Mouse (Mus musculus) hindbrain, embryonic 13.5 days (tissue): ENCODE results near the gene Ccl4. TPM values are rescaled to one million over a fixed set of nuclear protein-coding genes. Genes with fewer than 3 reads are reported as not detected.

ENCODE experiments used
- ATAC-seq: fragments of 200-750 bp; cut with Nextera tagmentation; 2 replicates; pipeline ENCODE4 v1.8.0; 2017; ENCODE audit warnings: moderate TSS enrichment; ENCODE audit not compliant: low FRiP score
- H3K27ac ChIP-seq: fragments of 300-500 bp; sonication (generic); 2 replicates; pipeline ENCODE4 v1.5.1; 2015; ENCODE audit warnings: inconsistent platforms, mild to moderate bottlenecking, moderate library complexity
- H3K27me3 ChIP-seq: fragments of 300-500 bp; sonication (generic); 2 replicates; pipeline ENCODE4 v1.6.1; 2015; ENCODE audit warnings: mild to moderate bottlenecking, inconsistent platforms
- H3K36me3 ChIP-seq: fragments of 300-500 bp; sonication (generic); 2 replicates; pipeline ENCODE4 v1.6.1; 2015; ENCODE audit warnings: mild to moderate bottlenecking, inconsistent platforms
- H3K4me1 ChIP-seq: fragments of 300-500 bp; sonication (generic); replicated peaks from 2 replicates; pipeline ENCODE4 v1.6.1; 2015; ENCODE audit warnings: inconsistent platforms
- H3K4me2 ChIP-seq: fragments of 300-500 bp; sonication (generic); 2 replicates; pipeline ENCODE4 v1.6.1; 2015; ENCODE audit warnings: inconsistent platforms, mild to moderate bottlenecking, moderate library complexity
- H3K4me3 ChIP-seq: fragments of 300-500 bp; sonication (generic); 2 replicates; pipeline ENCODE4 v1.5.1; 2015; ENCODE audit warnings: mild to moderate bottlenecking, inconsistent platforms
- H3K9ac ChIP-seq: fragments of 300-500 bp; sonication (generic); 2 replicates; pipeline ENCODE4 v1.6.1; 2015; ENCODE audit warnings: mild to moderate bottlenecking, inconsistent platforms
- H3K9me3 ChIP-seq: fragments of 300-500 bp; sonication (generic); 2 replicates; pipeline ENCODE4 v1.6.1; 2016; ENCODE audit warnings: inconsistent platforms
- WGBS: fragments of 180-500 bp; shearing (Covaris S2); methylation state at CpG from one replicate; pipeline ENCODE4 v1.1.7; 2015; 5-methylcytosine and 5-hydroxymethylcytosine counted together
- polyA plus RNA-seq: library from polyadenylated mRNA; unstranded; fragments of >200 nt; fragmentation: Nextera tagmentation; extraction: Ambion mirVana; gene quantifications from 2 replicates; pipeline ENCODE4 v1.2.1, GENCODE M21; 2015

Gene Ccl4
- polyA plus RNA-seq, 1 experiment from 2014 or later: 0.71 TPM

DNA sequence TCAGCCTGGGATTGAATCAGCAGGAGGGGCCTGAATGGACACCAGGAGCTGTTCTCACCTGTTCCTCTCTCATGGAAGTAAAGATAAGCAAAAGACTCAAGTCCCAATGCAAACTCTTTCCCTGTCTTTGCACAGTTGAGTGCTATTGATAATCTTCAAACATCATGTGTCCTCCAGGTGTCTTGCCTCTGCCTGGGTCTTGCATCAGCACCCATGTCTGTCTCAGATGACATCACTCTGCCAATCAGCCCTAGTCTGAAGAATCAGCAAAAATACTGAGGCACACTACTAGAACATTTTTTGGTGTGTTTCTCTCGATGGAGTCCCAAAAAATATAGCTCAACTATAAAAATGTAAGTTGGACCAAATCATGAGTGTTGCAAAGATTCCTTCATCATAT lies 29.6 kb downstream of the Ccl4 start:
- Histone ChIP-seq H3K27me3 (no peaks in the 10 kb centered on the region), H3K4me1 (no peaks in the 10 kb centered on the region), H3K9ac (no peak overlapping the region), H3K4me3 (no peak overlapping the region), H3K9me3 (no peaks in the 10 kb centered on the region), H3K4me2 (no peak overlapping the region), H3K36me3 (no peaks in the 10 kb centered on the region), H3K27ac (no peak overlapping the region)
- whole genome bisulfite sequencing: 77% methylated on average over 1 of the region's 1 CpGs
- no peak for ATAC-seq

DNA sequence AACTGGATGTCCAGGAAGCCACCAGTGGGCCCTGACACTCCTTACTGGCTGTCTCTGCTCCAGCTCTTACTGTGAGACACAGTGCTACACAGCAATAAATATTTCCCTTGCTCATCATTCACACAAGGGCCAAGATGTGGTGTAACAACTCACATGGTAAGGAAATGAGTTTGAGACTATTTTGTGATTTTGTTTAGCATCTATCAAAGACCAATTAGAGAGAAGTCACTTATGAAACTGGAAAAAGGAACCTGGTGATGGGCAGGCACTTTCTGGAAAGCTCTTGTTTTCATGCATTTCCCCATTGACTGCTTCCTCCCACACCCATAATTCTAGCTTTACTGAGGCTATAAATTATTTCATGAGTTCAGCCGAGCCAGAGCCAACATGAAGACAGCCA lies 41.3 kb downstream of the Ccl4 start, which contains the start of gene Wfdc17:
Wfdc17 (plus strand) TSS at position 287 of the 400 bp plus-strand sequence.
- Histone ChIP-seq H3K9me3 (no peaks in the 10 kb centered on the region), H3K27me3 (no peaks in the 10 kb centered on the region), H3K36me3 (no peaks in the 10 kb centered on the region), H3K4me3 (no peak within 1 kb of the TSS), H3K27ac (no peak within 1 kb of the TSS), H3K4me1 (no peaks in the 10 kb centered on the region), H3K9ac (no peak within 1 kb of the TSS), H3K4me2 (no peak within 1 kb of the TSS)
- no peak for ATAC-seq
- WGBS: 69% methylated on average over 1 of the region's 1 CpGs

DNA sequence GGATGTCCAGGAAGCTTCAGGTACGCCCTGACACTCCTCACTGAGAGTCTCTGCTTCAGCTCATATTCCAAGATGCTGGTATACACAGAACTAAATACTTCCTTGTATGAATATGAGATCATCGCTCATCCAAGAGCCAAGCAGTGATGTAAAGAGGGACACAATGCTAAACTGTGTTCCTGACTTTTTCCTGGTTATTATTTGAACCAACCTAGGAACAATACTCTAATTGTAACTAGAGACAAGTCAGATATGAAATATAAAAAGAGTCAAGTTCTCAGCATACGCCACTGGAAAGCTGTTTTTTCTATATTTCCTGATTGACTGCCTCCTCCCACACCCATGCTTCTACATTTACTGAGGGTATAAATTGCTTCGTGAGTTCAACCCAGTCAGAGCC lies 46.3 kb downstream of the Ccl4 start, which contains the start of gene Wfdc18:
Wfdc18 (plus strand) TSS at position 301 of the 400 bp plus-strand sequence.
- no peaks in the 10 kb centered on the region for H3K9me3 ChIP-seq
- no peak within 1 kb of the TSS for H3K4me3 ChIP-seq
- no peaks in the 10 kb centered on the region for H3K4me1 ChIP-seq
- no peak within 1 kb of the TSS for H3K9ac ChIP-seq
- no peak for ATAC-seq
- H3K36me3 ChIP-seq: no peaks in the 10 kb centered on the region
- no peaks in the 10 kb centered on the region for H3K27me3 ChIP-seq
- 76% methylated on average over 4 of the region's 4 CpGs for WGBS
- H3K27ac ChIP-seq: no peak within 1 kb of the TSS
- H3K4me2 ChIP-seq: no peak within 1 kb of the TSS

DNA sequence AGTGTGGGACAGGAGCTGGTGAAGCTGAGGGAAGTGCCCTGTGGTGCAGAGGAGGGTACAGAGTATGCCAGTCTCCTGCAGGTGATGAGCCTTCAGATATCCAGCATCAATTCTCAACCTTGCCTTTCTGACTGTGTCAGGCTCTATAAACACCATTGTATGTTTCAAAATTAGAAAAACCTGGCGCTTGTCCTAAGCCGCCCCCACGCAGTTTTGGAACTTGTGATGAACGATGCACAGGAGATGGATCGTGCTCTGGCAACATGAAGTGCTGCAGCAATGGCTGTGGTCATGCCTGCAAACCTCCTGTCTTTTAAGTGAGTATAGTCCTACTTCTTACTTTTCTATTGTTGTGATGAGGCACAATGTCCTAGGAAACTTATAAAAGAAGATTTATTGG lies 47.3 kb downstream of the Ccl4 start:
- Histone ChIP-seq H3K27me3 (no peaks in the 10 kb centered on the region), H3K4me1 (no peaks in the 10 kb centered on the region), H3K36me3 (no peaks in the 10 kb centered on the region), H3K9ac (no peak overlapping the region), H3K27ac (no peak overlapping the region), H3K4me3 (no peak overlapping the region), H3K9me3 (no peaks in the 10 kb centered on the region), H3K4me2 (no peak overlapping the region)
- 91% methylated on average over 5 of the region's 5 CpGs for WGBS
- no peak for ATAC-seq

DNA sequence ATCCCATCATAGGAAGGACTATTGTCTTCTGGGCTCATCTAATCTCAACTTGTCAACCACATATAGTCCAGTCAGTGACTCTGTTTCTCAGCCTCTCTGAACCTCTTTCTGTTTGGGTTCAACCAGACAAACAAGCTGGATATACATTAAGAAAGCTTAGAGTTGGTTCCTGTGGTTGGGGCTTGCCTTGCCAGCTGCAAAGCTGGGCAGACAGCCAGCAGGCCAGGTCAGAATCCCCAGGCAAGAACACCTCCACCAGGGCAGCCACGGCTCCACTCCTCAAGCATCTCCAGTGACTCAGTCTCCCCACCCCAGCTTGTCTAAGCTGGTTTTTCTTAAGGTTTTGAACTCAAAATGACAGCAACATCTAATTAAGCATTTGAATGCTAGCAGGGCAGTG lies 50.3 kb downstream of the Ccl4 start:
- Histone ChIP-seq H3K36me3 (no peaks in the 10 kb centered on the region), H3K27me3 (no peaks in the 10 kb centered on the region), H3K4me1 (no peaks in the 10 kb centered on the region), H3K27ac (no peak overlapping the region), H3K4me2 (no peak overlapping the region), H3K9me3 (no peaks in the 10 kb centered on the region), H3K9ac (no peak overlapping the region), H3K4me3 (no peak overlapping the region)
- WGBS: 83% methylated on average over 1 of the region's 1 CpGs
- ATAC-seq: no peak

DNA sequence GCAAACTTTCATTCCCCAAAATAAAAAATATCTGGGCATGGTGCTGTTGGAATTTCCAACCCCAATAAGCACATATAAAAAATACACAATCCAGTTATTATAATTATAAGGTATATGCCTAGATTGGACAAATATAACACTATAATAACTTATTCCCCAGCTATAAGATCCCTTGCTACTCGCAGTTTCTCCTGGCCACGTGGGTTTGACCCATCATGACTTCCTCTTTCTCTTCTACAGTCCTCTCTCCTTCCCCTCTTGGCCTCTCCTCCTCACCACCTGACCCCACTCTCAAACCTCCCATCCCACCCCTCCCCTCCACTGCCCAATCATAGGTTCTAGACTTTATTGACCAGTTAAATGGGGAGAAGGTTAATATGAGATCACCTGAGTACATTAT lies 51.5 kb downstream of the Ccl4 start:
- Histone ChIP-seq H3K4me3 (no peak overlapping the region), H3K4me2 (no peak overlapping the region), H3K4me1 (no peaks in the 10 kb centered on the region), H3K9ac (no peak overlapping the region), H3K9me3 (no peaks in the 10 kb centered on the region), H3K27me3 (no peaks in the 10 kb centered on the region), H3K27ac (no peak overlapping the region), H3K36me3 (no peaks in the 10 kb centered on the region)
- WGBS: 81% methylated on average over 2 of the region's 2 CpGs
- no peak for ATAC-seq

Other genes with a start within 250 kb of the Ccl4 start
- 0.43 and 1.4 TPM in 2 replicates for gene Gas2l2, start 233.1 kb upstream of the Ccl4 start, polyA plus RNA-seq
- gene 1700020L24Rik, start 224.9 kb upstream of the Ccl4 start, polyA plus RNA-seq: 0.48 TPM in 1 of 2 replicates, not detected in the other
- gene Mmp28, start 199.5 kb upstream of the Ccl4 start, polyA plus RNA-seq: 3.5 and 3.8 TPM in 2 replicates
- 14.7 and 16.4 TPM in 2 replicates for gene Taf15, start 189.5 kb upstream of the Ccl4 start, polyA plus RNA-seq
- gene Heatr9, start 140.4 kb upstream of the Ccl4 start, polyA plus RNA-seq: not detected in 2 replicates
- not detected in 2 replicates for gene Ccl5, start 132.1 kb upstream of the Ccl4 start, polyA plus RNA-seq
- 1.9 and 4.1 TPM in 2 replicates for gene Ccl9, start 83.9 kb upstream of the Ccl4 start, polyA plus RNA-seq
- 2.3 and 2.7 TPM in 2 replicates for gene Ccl6, start 69.5 kb upstream of the Ccl4 start, polyA plus RNA-seq
- not detected in 2 replicates for gene Rpl9-ps1, start 17.0 kb upstream of the Ccl4 start, polyA plus RNA-seq
- gene Ccl3, start 13.2 kb upstream of the Ccl4 start, polyA plus RNA-seq: 1.6 and 1.8 TPM in 2 replicates
- gene Wfdc17, start 41.4 kb downstream of the Ccl4 start, polyA plus RNA-seq: 0.35 TPM in 1 of 2 replicates, not detected in the other
- not detected in 2 replicates for gene Wfdc18, start 46.4 kb downstream of the Ccl4 start, polyA plus RNA-seq
- gene Wfdc21, start 84.4 kb downstream of the Ccl4 start, polyA plus RNA-seq: 0.53 TPM in 1 of 2 replicates, not detected in the other
- gene Heatr6, start 91.1 kb downstream of the Ccl4 start, polyA plus RNA-seq: 36.0 and 39.8 TPM in 2 replicates
- 0.10 and 0.19 TPM in 2 replicates for gene Hnf1b, start 187.5 kb downstream of the Ccl4 start, polyA plus RNA-seq